Mouse (Mus musculus) CH12.LX (cell line): ENCODE measurements at regions not wholly inside any gene's neighbourhood (a gene's known extent, or its start where the extent isn't known, plus 50 kb on each side); places are given as distances from the start of the nearest gene placed in this dataset.

ENCODE experiments used
- DNase-seq: peaks from one replicate; pipeline ENCODE4 v3.0.0-alpha.2; 2013; ENCODE audit errors: extremely low read depth
- H3K27ac ChIP-seq: 2 replicates; pipeline ENCODE4 v1.5.1; 2012; ENCODE audit warnings: low read depth, mild to moderate bottlenecking, control low read depth, moderate library complexity; ENCODE audit not compliant: insufficient read depth
- H3K27me3 ChIP-seq: replicated peaks from 2 replicates; pipeline ENCODE3; 2012; ENCODE audit warnings: inconsistent platforms
- H3K36me3 ChIP-seq, 2 experiments: replicated peaks in 1 of 2; 2 replicates each; pipeline versions ENCODE3 to v1.6.1; 2012; ENCODE audit warnings: inconsistent platforms in 1 of 2, low read length in 1 of 2, mild to moderate bottlenecking in 1 of 2, mixed read lengths in 1 of 2, moderate library complexity in 1 of 2; ENCODE audit not compliant: control insufficient read depth in 1 of 2, insufficient read depth in 1 of 2
- H3K4me1 ChIP-seq, 2 experiments: 2 replicates each; pipeline ENCODE4 v1.6.1; 2012; ENCODE audit warnings: inconsistent platforms in 1 of 2, moderate library complexity in 1 of 2; ENCODE audit not compliant: insufficient read depth in 2 of 2, control insufficient read depth in 1 of 2
- H3K4me2 ChIP-seq: 2 replicates; pipeline ENCODE4 v1.6.1; 2012; ENCODE audit warnings: low read depth, mild to moderate bottlenecking, control low read depth; ENCODE audit not compliant: poor library complexity, insufficient read depth, severe bottlenecking
- H3K4me3 ChIP-seq, 3 experiments: fragments of 150-350 bp in 1 of 3; sonication (generic) in 1 of 3; replicated peaks in 1 of 3; 2 replicates each; pipeline versions ENCODE3 to v1.5.1; 2011 to 2012; ENCODE audit warnings: low read depth in 2 of 3, low read length in 2 of 3, mild to moderate bottlenecking in 2 of 3, moderate library complexity in 2 of 3, control low read depth in 1 of 3, improper control_type of control experiment in 1 of 3, inconsistent platforms in 1 of 3, mixed read lengths in 1 of 3; ENCODE audit not compliant: poor library complexity in 1 of 3
- H3K79me2 ChIP-seq: replicated peaks from 2 replicates; pipeline ENCODE4 v1.6.1; 2012; ENCODE audit warnings: mild to moderate bottlenecking, moderate library complexity; ENCODE audit not compliant: control insufficient read depth, poor library complexity, insufficient read depth, severe bottlenecking; ENCODE audit errors: extremely low read depth
- H3K9ac ChIP-seq: 2 replicates; pipeline ENCODE4 v1.6.1; 2012; ENCODE audit warnings: low read depth, mild to moderate bottlenecking, control low read depth, moderate library complexity; ENCODE audit not compliant: insufficient read depth
- H3K9me3 ChIP-seq: replicated peaks from 2 replicates; pipeline ENCODE3; 2012; ENCODE audit warnings: low read length, inconsistent platforms, mixed read lengths
- CHD1 ChIP-seq: IDR thresholded peaks from 2 replicates; pipeline ENCODE4 v1.6.1; 2012; ENCODE audit warnings: low read depth, low read length, improper control_type of control experiment, inconsistent platforms
- CTCF ChIP-seq, 2 experiments: IDR thresholded peaks in 1 of 2; conservative IDR thresholded peaks in 1 of 2; 2 replicates each; pipeline ENCODE4 v1.5.1; 2011 to 2012; ENCODE audit warnings: low read depth in 2 of 2, low read length in 2 of 2, improper control_type of control experiment in 1 of 2, inconsistent platforms in 1 of 2, mild to moderate bottlenecking in 1 of 2, moderate library complexity in 1 of 2
- HCFC1 ChIP-seq: IDR thresholded peaks from 2 replicates; pipeline ENCODE4 v1.6.1; 2012; ENCODE audit warnings: low read depth, mild to moderate bottlenecking, inconsistent platforms, low read length, improper control_type of control experiment
- IRF4 ChIP-seq: IDR thresholded peaks from 2 replicates; pipeline ENCODE4 v1.6.1; 2014; ENCODE audit warnings: low read depth, mild to moderate bottlenecking, inconsistent platforms, low read length, improper control_type of control experiment
- JUN ChIP-seq: IDR thresholded peaks from 2 replicates; pipeline ENCODE4 v1.6.1; 2011; ENCODE audit warnings: low read depth, mild to moderate bottlenecking, low read length, improper control_type of control experiment, moderate library complexity; ENCODE audit not compliant: insufficient read depth
- MAZ ChIP-seq: IDR thresholded peaks from 2 replicates; pipeline ENCODE4 v1.6.1; 2012; ENCODE audit warnings: low read depth, mild to moderate bottlenecking, inconsistent platforms, low read length, improper control_type of control experiment, moderate library complexity
- MYC ChIP-seq: IDR thresholded peaks from 2 replicates; pipeline ENCODE4 v1.6.1; 2011; ENCODE audit warnings: low read depth, mild to moderate bottlenecking, improper control_type of control experiment, low read length
- NRF1 ChIP-seq: IDR thresholded peaks from 2 replicates; pipeline ENCODE4 v1.6.1; 2014; ENCODE audit warnings: low read depth, mild to moderate bottlenecking, inconsistent platforms, low read length, improper control_type of control experiment, moderate library complexity
- POLR2A ChIP-seq: IDR thresholded peaks from 2 replicates; pipeline ENCODE4 v1.6.1; 2011; ENCODE audit warnings: low read depth, mild to moderate bottlenecking, improper control_type of control experiment, low read length
- POLR2AphosphoS2 ChIP-seq: IDR thresholded peaks from 2 replicates; pipeline ENCODE4 v1.6.1; 2011; ENCODE audit warnings: low read depth, low read length, improper control_type of control experiment
- RCOR1 ChIP-seq: conservative IDR thresholded peaks from 2 replicates; pipeline ENCODE4 v1.6.1; 2012; ENCODE audit warnings: low read depth, mild to moderate bottlenecking, inconsistent platforms, low read length, improper control_type of control experiment
- SIN3A ChIP-seq: IDR thresholded peaks from 2 replicates; pipeline ENCODE4 v1.6.1; 2012; ENCODE audit warnings: low read length, improper control_type of control experiment, inconsistent platforms
- UBTF ChIP-seq: IDR thresholded peaks from 2 replicates; pipeline ENCODE4 v1.6.1; 2012; ENCODE audit warnings: low read depth, mild to moderate bottlenecking, inconsistent platforms, low read length, improper control_type of control experiment, moderate library complexity
- ZMIZ1 ChIP-seq: IDR thresholded peaks from 2 replicates; pipeline ENCODE4 v1.6.1; 2012; ENCODE audit warnings: low read depth, mild to moderate bottlenecking, inconsistent platforms, low read length, improper control_type of control experiment
- dilution Hi-C: fragments of 300-500 bp; cut with MboI; formaldehyde crosslinking; loops from 2 replicates; pipeline ENCODE4 v1.14.3; 2020; ENCODE audit warnings: low sequenced_read_pairs; ENCODE audit not compliant: extremely low pct_unique_long_range_greater_than_20kb, extremely low pct_ligation_motif_present
- in situ Hi-C: fragments of 300-500 bp; cut with MboI; formaldehyde crosslinking; loops from 3 replicates; pipeline ENCODE4 v1.14.3; 2019; ENCODE audit warnings: low sequenced_read_pairs, low pct_ligation_motif_present, low pct_unique_long_range_greater_than_20kb, mixed read lengths

GRCm38 (mm10) chr19:25781314-25781713, 109.1 kb downstream of the Dmrt2 start:
- no peak overlapping the region for H3K4me2 ChIP-seq
- dilution Hi-C loops, result no loop called here
- no peak overlapping the region for H3K27ac ChIP-seq
- H3K36me3 ChIP-seq, result no peaks in the 10 kb centered on the region
- TF ChIP-seq JUN, result no peak
- no peaks in the 10 kb centered on the region for H3K9me3 ChIP-seq
- no peak for DNase-seq
- no peaks in the 10 kb centered on the region for H3K79me2 ChIP-seq
- H3K4me1 ChIP-seq, result no peaks in the 10 kb centered on the region
- in situ Hi-C loops, result no loop called here
- H3K9ac ChIP-seq, result no peak overlapping the region
- H3K27me3 ChIP-seq, result no peaks in the 10 kb centered on the region
- no peak overlapping the region for H3K4me3 ChIP-seq

GRCm38 (mm10) chr19:25802692-25803091, 130.5 kb downstream of the Dmrt2 start:
- DNase-seq, result no peak
- H3K9ac ChIP-seq, result no peak overlapping the region
- H3K9me3 ChIP-seq, result no peaks in the 10 kb centered on the region
- no peak overlapping the region for H3K4me3 ChIP-seq
- no peaks in the 10 kb centered on the region for H3K27me3 ChIP-seq
- TF ChIP-seq HCFC1 (no peak), ZMIZ1 (no peak), CTCF (conservative IDR thresholded peaks at IDR 0.05 in 1 of 2, IDR thresholded peaks at IDR 0.05 in 1 of 2; ENCODE audit: low read depth in 2 of 2, low read length in 2 of 2) (no peak), CHD1 (no peak), POLR2AphosphoS2 (no peak), MYC (no peak), NRF1 (no peak), IRF4 (no peak), MAZ (no peak), UBTF (no peak), SIN3A (no peak)
- in situ Hi-C loops, result no loop called here
- peaks cover 0 to 3% of the 10 kb centered on the region in 2 experiments; a peak in 2 of 4 replicates for H3K4me1 ChIP-seq
- H3K36me3 ChIP-seq, result no peaks in the 10 kb centered on the region
- no peaks in the 10 kb centered on the region for H3K79me2 ChIP-seq
- H3K4me2 ChIP-seq, result no peak overlapping the region
- dilution Hi-C loops, result no loop called here
- H3K27ac ChIP-seq, result no peak overlapping the region

DNA sequence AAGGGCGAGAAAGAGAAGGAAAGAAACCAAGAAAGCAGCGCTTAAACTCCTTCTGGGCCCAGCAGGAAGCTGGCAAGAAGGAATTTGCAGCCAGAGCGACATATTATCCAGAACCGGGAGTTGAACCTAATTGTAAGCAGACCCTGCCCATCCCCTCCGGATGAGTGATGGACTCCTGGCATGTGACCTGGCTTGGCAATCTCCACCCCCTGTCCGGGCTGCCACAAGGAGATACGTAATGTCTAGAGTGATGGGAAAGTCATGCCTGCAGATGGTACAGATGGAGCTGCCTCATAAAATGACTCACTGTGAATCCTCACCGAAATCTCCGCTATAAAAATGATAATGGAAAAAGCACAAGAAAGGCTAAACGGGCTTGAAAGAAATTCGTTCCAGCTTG, 133.1 kb downstream of the Dmrt2 start:
- Histone ChIP-seq H3K27me3 (no peaks in the 10 kb centered on the region), H3K4me1 (peaks cover 0 to 3% of the 10 kb centered on the region in 2 experiments; a peak in 2 of 4 replicates)
- no peak for TF ChIP-seq RCOR1
- no peak for TF ChIP-seq POLR2A
- TF ChIP-seq, all 38 proteins: peak for 0
- in situ Hi-C loops, result no loop called here
- Histone ChIP-seq H3K9ac (no peak overlapping the region), H3K9me3 (no peaks in the 10 kb centered on the region), H3K27ac (no peak overlapping the region), H3K4me3 (no peak overlapping the region), H3K79me2 (no peaks in the 10 kb centered on the region), H3K4me2 (no peak overlapping the region), H3K36me3 (no peaks in the 10 kb centered on the region)
- no peak for DNase-seq
- dilution Hi-C loops, result no loop called here
